Mouse (Mus musculus): ENCODE results near the gene Nphp4.

GRCm38 (mm10) chr4:152441536-152441935, 35.0 kb upstream of the Nphp4 start:
- TF ChIP-seq POLR2A (IDR thresholded peaks at IDR 0.05; ENCODE audit: borderline replicate concordance, extremely low read depth, low read depth, low read length) (no peak), CTCF (IDR thresholded peaks at IDR 0.05; ENCODE audit: insufficient read depth, low read length) (no peak)
